Mouse (Mus musculus) left cerebral cortex, adult 8-10 months (tissue): ENCODE measurements at regions not wholly inside any gene's neighbourhood (a gene's known extent, or its start where the extent isn't known, plus 50 kb on each side); places are given as distances from the start of the nearest gene placed in this dataset.
A peak's percentile ranks its signal among the peaks of the same experiment; 100 is the strongest.
"Not testable (repeated sequence)": the region's sequence is repeated elsewhere in the genome, so short reads cannot be mapped to it uniquely, and the experiment has no call there.

Experiments used
- DNase-seq, 2 experiments: peaks; one replicate each; pipeline ENCODE4 v3.0.0; 2022; ENCODE audit warnings: low spot score in 2 of 2

GRCm38 (mm10) chr19:27128501-27128900, 87.8 kb upstream of the Vldlr start:
- not testable (repeated sequence) for DNase-seq

- DNase-seq, result peak in 1 of 2 experiments; percentile 16
Observed at GRCm38 (mm10) chr19:27134360-27134759, 81.9 kb upstream of the Vldlr start.

- DNase-seq, result no peak
Observed at GRCm38 (mm10) chr19:27140892-27141291, 75.4 kb upstream of the Vldlr start.

- no peak for DNase-seq
Observed at GRCm38 (mm10) chr19:27142181-27142580, 74.1 kb upstream of the Vldlr start.

GRCm38 (mm10) chr19:27147404-27147803, 68.9 kb upstream of the Vldlr start:
- no peak for DNase-seq

GRCm38 (mm10) chr19:27148330-27148729, 68.0 kb upstream of the Vldlr start:
- DNase-seq, result no peak

- DNase-seq, result no peak
Observed at GRCm38 (mm10) chr19:27149567-27149966, 66.7 kb upstream of the Vldlr start.

GRCm38 (mm10) chr19:27161933-27162332, 54.4 kb upstream of the Vldlr start:
- DNase-seq, result no peak
